Mouse (Mus musculus): ENCODE data around the gene Zfhx3. TPM values are rescaled to one million over a fixed set of nuclear protein-coding genes. Genes with fewer than 3 reads are reported as not detected.

Gene Zfhx3
- polyA plus RNA-seq, 1 experiment from 2014 or later = 27.5 TPM

DNA sequence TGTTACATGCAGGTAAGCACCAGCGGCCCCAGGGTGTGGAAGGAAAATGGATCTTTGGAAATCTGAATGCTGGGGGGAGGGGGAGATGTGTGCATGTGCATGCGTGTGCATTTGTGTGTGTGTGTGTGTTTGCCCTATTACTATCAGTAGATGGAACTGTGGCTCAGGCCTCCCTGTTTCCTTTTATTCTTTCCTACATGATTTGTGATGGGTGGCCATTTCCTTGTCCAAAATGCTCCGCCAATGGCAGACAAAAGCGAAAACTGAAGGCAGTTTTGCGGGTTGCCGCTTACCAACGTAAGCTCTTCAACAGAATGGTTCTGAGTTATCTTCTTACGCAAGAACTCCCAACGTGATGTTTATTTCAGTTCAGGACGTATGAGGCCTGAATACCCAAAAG, 910.6 kb downstream of the Zfhx3 start:
- Histone ChIP-seq H3K4me3 (ENCODE audit: low read depth, low read length) (no peak overlapping the region), H3K9ac (replicated peaks; ENCODE audit: low read length) (no peak overlapping the region), H3K36me3 (replicated peaks; ENCODE audit: control insufficient read depth, insufficient read depth, low read depth, low read length) (peaks cover 5% of the 10 kb centered on the region), H3K4me1 (ENCODE audit: control insufficient read depth, insufficient read depth, low read length) (no peaks in the 10 kb centered on the region), H3K9me3 (replicated peaks; ENCODE audit: control insufficient read depth, low read length) (no peaks in the 10 kb centered on the region), H3K27me3 (ENCODE audit: control insufficient read depth, insufficient read depth, low read length) (no peaks in the 10 kb centered on the region), H3K27ac (replicated peaks; ENCODE audit: low read depth, low read length) (no peak overlapping the region), H3K4me2 (ENCODE audit: low read depth, low read length) (no peak overlapping the region)
- no peak for ATAC-seq (replicated peaks; ENCODE audit: insufficient number of reproducible peaks, low FRiP score, low TSS enrichment, low read depth)
- DNase-seq (ENCODE audit: low spot score) = no peak
- WGBS = 88% methylated on average over 10 of the region's 10 CpGs

- WGBS = 60% methylated on average over 12 of the region's 12 CpGs
- Histone ChIP-seq H3K9ac (replicated peaks; ENCODE audit: low read length) (no peak overlapping the region), H3K36me3 (replicated peaks; ENCODE audit: control insufficient read depth, insufficient read depth, low read depth, low read length) (peaks cover 5% of the 10 kb centered on the region), H3K4me3 (ENCODE audit: low read depth, low read length) (no peak overlapping the region), H3K4me2 (ENCODE audit: low read depth, low read length) (no peak overlapping the region), H3K27me3 (ENCODE audit: control insufficient read depth, insufficient read depth, low read length) (no peaks in the 10 kb centered on the region), H3K9me3 (replicated peaks; ENCODE audit: control insufficient read depth, low read length) (no peaks in the 10 kb centered on the region), H3K27ac (replicated peaks; ENCODE audit: low read depth, low read length) (no peak overlapping the region), H3K4me1 (ENCODE audit: control insufficient read depth, insufficient read depth, low read length) (no peaks in the 10 kb centered on the region)
- ATAC-seq (replicated peaks; ENCODE audit: insufficient number of reproducible peaks, low FRiP score, low TSS enrichment, low read depth) (no peak), DNase-seq (ENCODE audit: low spot score) (no peak)
Measured at GRCm38 (mm10) chr8:108854444-108855102, 912.1 kb downstream of the Zfhx3 start.

- no peak overlapping the region for H3K4me3 ChIP-seq (ENCODE audit: low read depth, low read length)
- no peak overlapping the region for H3K9ac ChIP-seq (replicated peaks; ENCODE audit: low read length)
- H3K36me3 ChIP-seq (replicated peaks; ENCODE audit: control insufficient read depth, insufficient read depth, low read depth, low read length) = peaks cover 5% of the 10 kb centered on the region
- no peaks in the 10 kb centered on the region for H3K9me3 ChIP-seq (replicated peaks; ENCODE audit: control insufficient read depth, low read length)
- no peak for DNase-seq (ENCODE audit: low spot score)
- 84% methylated on average over 8 of the region's 8 CpGs for WGBS
- no peak overlapping the region for H3K27ac ChIP-seq (replicated peaks; ENCODE audit: low read depth, low read length)
- no peak for ATAC-seq (replicated peaks; ENCODE audit: insufficient number of reproducible peaks, low FRiP score, low TSS enrichment, low read depth)
- no peaks in the 10 kb centered on the region for H3K4me1 ChIP-seq (ENCODE audit: control insufficient read depth, insufficient read depth, low read length)
- H3K4me2 ChIP-seq (ENCODE audit: low read depth, low read length) = no peak overlapping the region
- no peaks in the 10 kb centered on the region for H3K27me3 ChIP-seq (ENCODE audit: control insufficient read depth, insufficient read depth, low read length)
Measured at GRCm38 (mm10) chr8:108859001-108859400, 916.6 kb downstream of the Zfhx3 start.

- H3K9ac ChIP-seq (replicated peaks; ENCODE audit: low read length) = no peak overlapping the region
- no peak overlapping the region for H3K4me3 ChIP-seq (ENCODE audit: low read depth, low read length)
- no peaks in the 10 kb centered on the region for H3K4me1 ChIP-seq (ENCODE audit: control insufficient read depth, insufficient read depth, low read length)
- H3K4me2 ChIP-seq (ENCODE audit: low read depth, low read length) = no peak overlapping the region
- H3K36me3 ChIP-seq (replicated peaks; ENCODE audit: control insufficient read depth, insufficient read depth, low read depth, low read length) = peaks cover 5% of the 10 kb centered on the region
- WGBS = 74% methylated on average over 9 of the region's 9 CpGs
- ATAC-seq (replicated peaks; ENCODE audit: insufficient number of reproducible peaks, low FRiP score, low TSS enrichment, low read depth) (no peak), DNase-seq (ENCODE audit: low spot score) (no peak)
- no peaks in the 10 kb centered on the region for H3K9me3 ChIP-seq (replicated peaks; ENCODE audit: control insufficient read depth, low read length)
- H3K27ac ChIP-seq (replicated peaks; ENCODE audit: low read depth, low read length) = no peak overlapping the region
- no peaks in the 10 kb centered on the region for H3K27me3 ChIP-seq (ENCODE audit: control insufficient read depth, insufficient read depth, low read length)
Measured at GRCm38 (mm10) chr8:108859983-108860382, 917.5 kb downstream of the Zfhx3 start.

GRCm38 (mm10) chr8:108863440-108863839, 921.0 kb downstream of the Zfhx3 start:
- no peaks in the 10 kb centered on the region for H3K9me3 ChIP-seq (replicated peaks; ENCODE audit: control insufficient read depth, low read length)
- DNase-seq (ENCODE audit: low spot score) (no peak), ATAC-seq (replicated peaks; ENCODE audit: insufficient number of reproducible peaks, low FRiP score, low TSS enrichment, low read depth) (0 out of 2 replicates have a peak, but pooled peaks have one; percentile 46)
- H3K27me3 ChIP-seq (ENCODE audit: control insufficient read depth, insufficient read depth, low read length) = no peaks in the 10 kb centered on the region
- H3K36me3 ChIP-seq (replicated peaks; ENCODE audit: control insufficient read depth, insufficient read depth, low read depth, low read length) = no peaks in the 10 kb centered on the region; the same call in 1 of the 2 replicates
- no peaks in the 10 kb centered on the region for H3K4me1 ChIP-seq (ENCODE audit: control insufficient read depth, insufficient read depth, low read length)
- H3K27ac ChIP-seq (replicated peaks; ENCODE audit: low read depth, low read length) = no peak overlapping the region
- no peak overlapping the region for H3K9ac ChIP-seq (replicated peaks; ENCODE audit: low read length)
- H3K4me3 ChIP-seq (ENCODE audit: low read depth, low read length) = no peak overlapping the region
- no peak overlapping the region for H3K4me2 ChIP-seq (ENCODE audit: low read depth, low read length)
- 74% methylated on average over 10 of the region's 10 CpGs for WGBS

DNA sequence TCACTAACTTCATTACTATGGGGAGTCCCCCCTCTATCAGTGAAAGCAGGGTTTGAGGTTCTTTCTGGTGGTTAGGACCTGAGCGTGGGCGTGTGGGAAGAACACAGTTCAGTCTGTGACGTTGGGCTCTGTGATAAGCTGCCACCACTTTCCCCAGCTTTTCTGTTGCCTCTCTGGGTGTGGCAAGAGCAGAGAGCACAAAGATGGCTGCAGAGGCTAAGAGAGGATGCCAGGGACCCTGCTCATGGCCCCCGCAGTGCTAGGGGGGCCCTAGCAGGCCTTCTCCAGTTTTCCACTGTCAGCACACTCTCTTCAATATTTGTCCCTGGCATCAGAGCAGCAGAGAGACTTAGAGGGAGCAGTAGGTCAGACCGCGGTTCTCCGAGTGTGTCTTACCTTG, 924.0 kb downstream of the Zfhx3 start:
- WGBS = 95% methylated on average over 7 of the region's 7 CpGs
- Histone ChIP-seq H3K9ac (replicated peaks; ENCODE audit: low read length) (no peak overlapping the region), H3K27me3 (ENCODE audit: control insufficient read depth, insufficient read depth, low read length) (no peaks in the 10 kb centered on the region), H3K27ac (replicated peaks; ENCODE audit: low read depth, low read length) (no peak overlapping the region), H3K36me3 (replicated peaks; ENCODE audit: control insufficient read depth, insufficient read depth, low read depth, low read length) (no peaks in the 10 kb centered on the region), H3K4me2 (ENCODE audit: low read depth, low read length) (no peak overlapping the region), H3K9me3 (replicated peaks; ENCODE audit: control insufficient read depth, low read length) (no peaks in the 10 kb centered on the region), H3K4me3 (ENCODE audit: low read depth, low read length) (no peak overlapping the region), H3K4me1 (ENCODE audit: control insufficient read depth, insufficient read depth, low read length) (no peaks in the 10 kb centered on the region)
- DNase-seq (ENCODE audit: low spot score) (no peak), ATAC-seq (replicated peaks; ENCODE audit: insufficient number of reproducible peaks, low FRiP score, low TSS enrichment, low read depth) (no peak)

DNA sequence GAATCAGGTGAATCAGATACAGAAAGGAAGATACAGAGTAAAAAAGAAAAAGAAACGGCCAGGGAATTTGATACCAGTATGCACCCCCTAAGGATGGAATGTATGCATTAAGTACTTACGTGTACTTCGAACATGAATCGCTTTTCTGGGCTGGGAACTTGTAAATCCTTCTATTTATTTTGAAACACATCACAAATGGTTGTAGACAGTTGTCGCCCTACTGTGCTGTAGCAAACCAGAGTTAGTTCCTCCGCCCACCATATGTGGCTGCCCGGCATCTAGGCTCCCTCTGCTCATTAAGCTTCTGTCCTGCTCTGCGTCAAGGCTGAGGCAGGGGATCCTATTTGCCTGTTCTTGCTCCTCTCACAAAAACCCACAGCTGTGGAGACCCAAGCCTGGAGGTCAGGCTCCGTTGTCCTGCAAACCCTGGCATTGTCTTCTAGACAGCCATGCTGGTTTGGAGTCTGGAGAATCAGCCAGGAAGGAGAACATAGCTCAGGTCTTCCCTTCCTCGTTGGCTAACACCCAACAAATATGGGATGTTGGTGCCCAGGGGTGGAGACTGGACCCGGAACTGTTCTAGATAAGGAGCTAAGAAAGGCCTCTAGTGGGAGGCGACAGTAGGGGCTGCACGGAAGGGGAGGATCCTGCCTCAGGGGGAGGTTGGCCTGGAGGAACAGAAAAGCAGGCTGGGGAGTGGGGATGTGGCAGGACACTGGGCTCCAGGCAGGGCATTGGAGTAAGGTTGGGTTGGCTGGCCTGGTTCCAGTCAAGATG, 925.2 kb downstream of the Zfhx3 start:
- no peaks in the 10 kb centered on the region for H3K9me3 ChIP-seq (replicated peaks; ENCODE audit: control insufficient read depth, low read length)
- no peaks in the 10 kb centered on the region for H3K27me3 ChIP-seq (ENCODE audit: control insufficient read depth, insufficient read depth, low read length)
- H3K27ac ChIP-seq (replicated peaks; ENCODE audit: low read depth, low read length) = no peak overlapping the region
- no peak for DNase-seq (ENCODE audit: low spot score)
- H3K4me3 ChIP-seq (ENCODE audit: low read depth, low read length) = no peak overlapping the region
- no peak overlapping the region for H3K9ac ChIP-seq (replicated peaks; ENCODE audit: low read length)
- no peaks in the 10 kb centered on the region for H3K36me3 ChIP-seq (replicated peaks; ENCODE audit: control insufficient read depth, insufficient read depth, low read depth, low read length)
- WGBS = 79% methylated on average over 13 of the region's 13 CpGs
- no peaks in the 10 kb centered on the region for H3K4me1 ChIP-seq (ENCODE audit: control insufficient read depth, insufficient read depth, low read length)
- ATAC-seq (replicated peaks; ENCODE audit: insufficient number of reproducible peaks, low FRiP score, low TSS enrichment, low read depth) = no peak
- no peak overlapping the region for H3K4me2 ChIP-seq (ENCODE audit: low read depth, low read length)

Measured in embryonic facial prominence, embryonic 11.5 days (tissue).